In the genomic region with DNA sequence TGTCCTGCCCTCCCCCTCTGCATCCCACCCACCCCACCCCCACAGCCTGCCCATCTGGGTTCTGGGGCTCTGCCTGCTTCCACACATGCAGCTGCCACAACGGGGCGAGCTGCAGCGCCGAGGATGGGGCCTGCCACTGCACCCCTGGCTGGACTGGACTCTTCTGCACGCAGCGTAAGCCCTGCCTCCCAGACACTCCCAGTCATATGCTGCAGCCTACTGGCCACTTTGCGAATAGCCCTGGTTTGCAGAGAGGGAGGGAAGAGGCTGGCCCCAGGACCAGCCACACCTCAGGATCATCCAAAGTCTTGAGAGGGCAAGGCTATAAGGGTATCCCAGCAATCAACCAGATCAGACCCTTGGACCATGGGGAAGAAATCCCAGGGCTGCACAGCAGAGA, we compare ENCODE assay signal across 8 mouse cellular contexts. TPM values are rescaled to one million over a fixed set of nuclear protein-coding genes. Genes with fewer than 3 reads are reported as not detected.
DNase-seq lines count a peak whose midpoint lies in the region; ATAC-seq lines count a peak whose summit lies in the region.

No protein-coding gene starts in this region.

- H3K4me2 ChIP-seq in hindbrain, embryonic 12.5 days (replicated peaks) = no peak overlapping the region

- no peak overlapping the region for H3K4me3 ChIP-seq in hindbrain, embryonic 12.5 days

- intact Hi-C loops in left cerebral cortex, postnatal 10 days (cut with DNase I) = loop anchor here (5.0 kb wide), 1 partner anchor 344 kb away; no protein-coding TSS in a partner anchor

- H3K36me3 ChIP-seq in hindbrain, embryonic 12.5 days = peaks cover 14% of the 10 kb centered on the region

- peak; percentile 34 for DNase-seq in CD4-positive, CD25-positive, alpha-beta regulatory T cell, adult 2 months (ENCODE audit: low read depth, low spot score)
- DNase-seq in adrenal gland, adult 2 months = peak; percentile 57
- peak; percentile 66 for DNase-seq in embryo, embryonic 9.5 days (ENCODE audit: extremely low spot score)
- DNase-seq in left cerebral cortex, postnatal 10 days (ENCODE audit: extremely low spot score in 1 of 2, low spot score in 2 of 2) = peak; percentile 23 to 81
- DNase-seq in right cerebral cortex, postnatal 25 days = peak; percentile 46

- no peaks in the 10 kb centered on the region for H3K9me3 ChIP-seq in hindbrain, embryonic 12.5 days (replicated peaks)

- no peaks in the 10 kb centered on the region for H3K27me3 ChIP-seq in hindbrain, embryonic 12.5 days

- 3% methylated on average over 7 of the region's 7 CpGs for WGBS in hindbrain, embryonic 12.5 days

- ATAC-seq in CD4-positive, CD25-positive, alpha-beta regulatory T cell, adult 4 months = no peak
- peak; percentile 76 for ATAC-seq in hindbrain, embryonic 12.5 days (ENCODE audit: low FRiP score)
- peak; percentile 70 for ATAC-seq in megakaryocyte, adult 5-6 weeks (ENCODE audit: poor library complexity, severe bottlenecking)

- no peak overlapping the region for H3K27ac ChIP-seq in hindbrain, embryonic 12.5 days

- H3K4me1 ChIP-seq in hindbrain, embryonic 12.5 days = peaks cover 15% of the 10 kb centered on the region

- 0 out of 2 replicates have a peak overlapping the region, but pooled peaks have one; percentile 24 for H3K9ac ChIP-seq in hindbrain, embryonic 12.5 days

RNA-seq across cellular contexts. Expression of a gene that starts 46.4 kb away (rescaled TPM):
- polyA plus RNA-seq in CD4-positive, CD25-positive, alpha-beta regulatory T cell, adult 4 months (2017; shearing (Covaris generic)) = 100 to 1,000 TPM; 166 to 218 TPM
- 100 to 1,000 TPM; 230 to 291 TPM for total RNA-seq in adrenal gland, adult 2 months (2021)
- polyA plus RNA-seq in adrenal gland, adult 2 months (2012; rRNA removed) = 60.7 and 74.6 TPM in 2 replicates
- 297 and 307 TPM in 2 replicates for polyA plus RNA-seq in hindbrain, embryonic 12.5 days (2016; fragmentation: Nextera tagmentation; extraction: Ambion mirVana)
- 100 to 1,000 TPM; 389 to 433 TPM for total RNA-seq in left cerebral cortex, postnatal 10 days (2021)
- total RNA-seq in megakaryocyte, adult 5-6 weeks (2015) = 249 and 281 TPM in 2 replicates
- 144 and 161 TPM in 2 replicates for total RNA-seq in megakaryocyte, adult 5-6 weeks (2017)
